Mouse (Mus musculus): Measurements from ENCODE around the gene Enkd1.

DNA sequence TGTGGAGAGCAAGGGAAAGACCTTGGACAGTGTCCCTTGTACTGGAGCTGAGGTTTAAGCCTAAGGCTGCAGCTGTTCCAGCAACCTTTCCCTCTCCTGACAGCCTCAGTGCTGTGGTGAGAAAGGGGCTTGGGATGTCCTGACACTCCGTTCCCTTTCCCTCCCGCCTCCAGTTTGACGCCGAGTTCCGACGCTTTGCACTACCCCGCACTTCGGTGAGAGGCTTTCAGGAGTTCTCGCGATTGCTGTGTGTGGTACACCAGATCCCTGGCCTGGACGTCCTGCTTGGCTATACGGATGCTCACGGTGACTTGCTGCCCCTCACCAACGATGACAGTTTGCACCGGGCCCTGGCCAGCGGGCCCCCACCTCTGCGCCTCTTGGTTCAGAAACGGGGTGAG lies 6.0 kb downstream of the Enkd1 start:
- TF ChIP-seq CTCF (IDR thresholded peaks at IDR 0.05; ENCODE audit: low read depth, low read length) (no peak), POLR2A (IDR thresholded peaks at IDR 0.05; ENCODE audit: borderline replicate concordance, low read depth, low read length) (no peak)

Measured in bone marrow macrophage, adult 2 months (primary cell).